Mouse (Mus musculus) midbrain, embryonic 12.5 days (tissue): Measurements from ENCODE around the gene Garnl3. TPM values are rescaled to one million over a fixed set of nuclear protein-coding genes. Genes with fewer than 3 reads are reported as not detected.

Experiments used
- ATAC-seq: fragments of 200-750 bp; cut with Nextera tagmentation; 2 replicates; pipeline ENCODE4 v1.8.0; 2017; ENCODE audit warnings: low read depth, moderate TSS enrichment, moderate library complexity; ENCODE audit not compliant: low FRiP score
- H3K27ac ChIP-seq: fragments of 300-500 bp; sonication (generic); replicated peaks from 2 replicates; pipeline ENCODE4 v1.5.1; 2016; ENCODE audit warnings: mild to moderate bottlenecking
- H3K27me3 ChIP-seq: fragments of 300-500 bp; sonication (generic); 2 replicates; pipeline ENCODE4 v1.6.1; 2016; ENCODE audit warnings: mild to moderate bottlenecking
- H3K36me3 ChIP-seq: fragments of 300-500 bp; sonication (generic); 2 replicates; pipeline ENCODE4 v1.6.1; 2016
- H3K4me1 ChIP-seq: fragments of 300-500 bp; sonication (generic); 2 replicates; pipeline ENCODE4 v1.6.1; 2016
- H3K4me2 ChIP-seq: fragments of 300-500 bp; sonication (generic); replicated peaks from 2 replicates; pipeline ENCODE4 v1.6.1; 2016; ENCODE audit warnings: mild to moderate bottlenecking, moderate library complexity
- H3K4me3 ChIP-seq: fragments of 300-500 bp; sonication (generic); 2 replicates; pipeline ENCODE4 v1.5.1; 2016; ENCODE audit warnings: mild to moderate bottlenecking
- H3K9ac ChIP-seq: fragments of 300-500 bp; sonication (generic); replicated peaks from 2 replicates; pipeline ENCODE4 v1.6.1; 2016; ENCODE audit warnings: mild to moderate bottlenecking, moderate library complexity
- H3K9me3 ChIP-seq: fragments of 300-500 bp; sonication (generic); 2 replicates; pipeline ENCODE4 v1.6.1; 2016; ENCODE audit warnings: mild to moderate bottlenecking
- WGBS: fragments of 180-500 bp; shearing (Covaris S2); methylation state at CpG from one replicate; pipeline ENCODE4 v1.1.7; 2016; 5-methylcytosine and 5-hydroxymethylcytosine counted together
- polyA plus RNA-seq: library from polyadenylated mRNA; unstranded; fragments of >200 nt; fragmentation: Nextera tagmentation; extraction: Ambion mirVana; gene quantifications from 2 replicates; pipeline ENCODE4 v1.2.1, GENCODE M21; 2016

The Garnl3 gene
- polyA plus RNA-seq, 1 experiment from 2014 or later, result 16.6 TPM

GRCm38 (mm10) chr2:33074931-33075330, 56.5 kb downstream of the Garnl3 start:
- peaks cover 14% of the 10 kb centered on the region for H3K4me1 ChIP-seq

GRCm38 (mm10) chr2:33074188-33074587, 57.3 kb downstream of the Garnl3 start:
- WGBS, result 74% methylated on average over 3 of the region's 3 CpGs

More at GRCm38 (mm10) chr2:33074931-33075330, 56.5 kb downstream of the Garnl3 start:
- Histone ChIP-seq H3K4me2 (no peak overlapping the region), H3K27me3 (no peaks in the 10 kb centered on the region), H3K9ac (no peak overlapping the region), H3K36me3 (no peaks in the 10 kb centered on the region), H3K4me3 (no peak overlapping the region), H3K9me3 (no peaks in the 10 kb centered on the region), H3K27ac (0 out of 2 replicates have a peak overlapping the region, but pooled peaks have one; percentile 20)
- no peak for ATAC-seq
- WGBS, result 35% methylated on average over 2 of the region's 2 CpGs

GRCm38 (mm10) chr2:33072333-33072732, 59.1 kb downstream of the Garnl3 start:
- Histone ChIP-seq H3K9me3 (no peaks in the 10 kb centered on the region), H3K4me2 (no peak overlapping the region), H3K9ac (no peak overlapping the region), H3K36me3 (no peaks in the 10 kb centered on the region), H3K4me1 (peaks cover 14% of the 10 kb centered on the region), H3K4me3 (no peak overlapping the region), H3K27ac (no peak overlapping the region), H3K27me3 (no peaks in the 10 kb centered on the region)
- ATAC-seq, result no peak
- 77% methylated on average over 2 of the region's 2 CpGs for WGBS

More at GRCm38 (mm10) chr2:33074188-33074587, 57.3 kb downstream of the Garnl3 start:
- H3K27me3 ChIP-seq, result no peaks in the 10 kb centered on the region
- H3K36me3 ChIP-seq, result no peaks in the 10 kb centered on the region
- ATAC-seq, result no peak
- no peak overlapping the region for H3K4me3 ChIP-seq
- H3K4me1 ChIP-seq, result peaks cover 14% of the 10 kb centered on the region
- H3K27ac ChIP-seq, result no peak overlapping the region
- H3K9ac ChIP-seq, result no peak overlapping the region
- no peak overlapping the region for H3K4me2 ChIP-seq
- no peaks in the 10 kb centered on the region for H3K9me3 ChIP-seq

- no peak for ATAC-seq
- no peaks in the 10 kb centered on the region for H3K36me3 ChIP-seq
- WGBS, result 66% methylated on average over 1 of the region's 1 CpGs
- H3K27ac ChIP-seq, result no peak overlapping the region
- H3K4me1 ChIP-seq, result peaks cover 5% of the 10 kb centered on the region; the same call in 1 of the 2 replicates
- H3K27me3 ChIP-seq, result no peaks in the 10 kb centered on the region
- no peaks in the 10 kb centered on the region for H3K9me3 ChIP-seq
- H3K4me3 ChIP-seq, result no peak overlapping the region
- H3K9ac ChIP-seq, result no peak overlapping the region
- no peak overlapping the region for H3K4me2 ChIP-seq
Measured at GRCm38 (mm10) chr2:33065610-33066009, 65.8 kb downstream of the Garnl3 start.

GRCm38 (mm10) chr2:33062744-33063143, 68.7 kb downstream of the Garnl3 start:
- Histone ChIP-seq H3K36me3 (no peaks in the 10 kb centered on the region), H3K4me3 (no peak overlapping the region), H3K4me2 (no peak overlapping the region), H3K4me1 (peaks cover 5% of the 10 kb centered on the region; the same call in 1 of the 2 replicates), H3K27me3 (no peaks in the 10 kb centered on the region), H3K27ac (no peak overlapping the region), H3K9ac (no peak overlapping the region), H3K9me3 (no peaks in the 10 kb centered on the region)
- no peak for ATAC-seq
- 42% methylated on average over 8 of the region's 8 CpGs for WGBS

- H3K36me3 ChIP-seq, result no peaks in the 10 kb centered on the region
- H3K9ac ChIP-seq, result no peak overlapping the region
- peaks cover 7% of the 10 kb centered on the region; the same call in 1 of the 2 replicates for H3K4me1 ChIP-seq
- no peak for ATAC-seq
- 89% methylated on average over 5 of the region's 5 CpGs for WGBS
- no peak overlapping the region for H3K27ac ChIP-seq
- no peaks in the 10 kb centered on the region for H3K9me3 ChIP-seq
- no peaks in the 10 kb centered on the region for H3K27me3 ChIP-seq
- H3K4me2 ChIP-seq, result no peak overlapping the region
- no peak overlapping the region for H3K4me3 ChIP-seq
Measured at GRCm38 (mm10) chr2:33058926-33059325, 72.5 kb downstream of the Garnl3 start.

GRCm38 (mm10) chr2:33057514-33057913, 73.9 kb downstream of the Garnl3 start:
- no peak for ATAC-seq
- Histone ChIP-seq H3K9ac (no peak overlapping the region), H3K4me2 (no peak overlapping the region), H3K4me1 (peaks cover 6% of the 10 kb centered on the region; the same call in 1 of the 2 replicates), H3K36me3 (no peaks in the 10 kb centered on the region), H3K4me3 (no peak overlapping the region), H3K27me3 (no peaks in the 10 kb centered on the region), H3K27ac (no peak overlapping the region), H3K9me3 (no peaks in the 10 kb centered on the region)
- WGBS, result 93% methylated on average over 7 of the region's 7 CpGs

DNA sequence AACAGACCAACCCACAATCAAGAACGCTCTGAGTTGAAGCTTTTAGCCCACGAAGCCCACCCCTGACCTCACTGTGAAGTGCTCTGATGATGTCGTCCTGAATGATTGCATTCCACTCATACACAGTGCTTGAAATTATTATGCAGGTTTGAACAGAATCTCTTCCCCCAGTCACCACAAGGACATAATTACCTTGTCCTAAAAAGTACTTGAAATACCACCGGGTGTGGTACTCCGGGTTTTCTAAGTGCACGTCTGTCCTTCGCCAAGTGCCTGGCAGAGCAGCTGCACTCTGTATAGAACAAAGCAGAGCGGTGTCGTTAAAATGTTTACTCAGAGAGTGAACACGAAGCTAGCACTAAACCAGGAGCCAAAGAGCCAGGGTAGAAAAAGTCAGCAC, 77.5 kb downstream of the Garnl3 start:
- Histone ChIP-seq H3K36me3 (no peaks in the 10 kb centered on the region), H3K27ac (no peak overlapping the region), H3K4me1 (0 out of 2 replicates have a peak, but pooled peaks cover 3% of the 10 kb centered on the region), H3K9me3 (no peaks in the 10 kb centered on the region), H3K27me3 (no peaks in the 10 kb centered on the region), H3K4me3 (no peak overlapping the region), H3K4me2 (no peak overlapping the region), H3K9ac (no peak overlapping the region)
- ATAC-seq, result no peak
- 73% methylated on average over 10 of the region's 10 CpGs for WGBS

GRCm38 (mm10) chr2:33047360-33047759, 84.1 kb downstream of the Garnl3 start:
- H3K27me3 ChIP-seq, result no peaks in the 10 kb centered on the region
- no peak overlapping the region for H3K27ac ChIP-seq
- no peaks in the 10 kb centered on the region for H3K9me3 ChIP-seq
- ATAC-seq, result no peak
- no peak overlapping the region for H3K4me3 ChIP-seq
- no peaks in the 10 kb centered on the region for H3K4me1 ChIP-seq
- no peaks in the 10 kb centered on the region for H3K36me3 ChIP-seq
- H3K4me2 ChIP-seq, result no peak overlapping the region
- WGBS, result 69% methylated on average over 3 of the region's 3 CpGs
- no peak overlapping the region for H3K9ac ChIP-seq

- Histone ChIP-seq H3K36me3 (no peaks in the 10 kb centered on the region), H3K4me2 (no peak overlapping the region), H3K4me1 (no peaks in the 10 kb centered on the region), H3K27me3 (no peaks in the 10 kb centered on the region), H3K27ac (no peak overlapping the region), H3K4me3 (no peak overlapping the region), H3K9me3 (no peaks in the 10 kb centered on the region), H3K9ac (no peak overlapping the region)
- WGBS, result 57% methylated on average over 5 of the region's 5 CpGs
- ATAC-seq, result no peak
Measured at GRCm38 (mm10) chr2:33046919-33047318, 84.5 kb downstream of the Garnl3 start.

GRCm38 (mm10) chr2:33045899-33046298, 85.6 kb downstream of the Garnl3 start:
- H3K4me2 ChIP-seq, result no peak overlapping the region
- H3K9me3 ChIP-seq, result no peaks in the 10 kb centered on the region
- no peaks in the 10 kb centered on the region for H3K36me3 ChIP-seq
- no peaks in the 10 kb centered on the region for H3K4me1 ChIP-seq
- H3K27me3 ChIP-seq, result no peaks in the 10 kb centered on the region
- H3K4me3 ChIP-seq, result no peak overlapping the region
- no peak overlapping the region for H3K27ac ChIP-seq
- WGBS, result 80% methylated on average over 3 of the region's 3 CpGs
- no peak overlapping the region for H3K9ac ChIP-seq
- no peak for ATAC-seq

DNA sequence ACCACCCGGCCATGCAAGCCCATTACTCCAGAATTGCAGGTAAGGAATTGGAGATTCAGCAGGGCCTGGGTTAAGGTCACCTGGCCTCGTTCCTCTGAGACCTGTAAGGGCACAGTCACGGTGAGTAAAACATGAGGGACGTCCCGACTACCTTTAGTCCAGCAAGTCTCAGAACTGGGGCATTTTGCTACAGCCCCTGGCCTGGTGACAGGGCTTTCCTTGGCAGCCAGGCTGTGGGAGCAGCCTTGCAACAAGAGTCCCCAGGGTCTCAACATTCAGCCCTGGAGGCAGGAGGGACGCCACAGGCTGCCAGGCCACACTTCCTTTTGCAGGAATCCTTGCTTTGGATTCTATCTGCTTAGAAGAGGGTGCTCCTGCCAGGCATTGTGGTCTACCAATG, 88.7 kb downstream of the Garnl3 start:
- H3K36me3 ChIP-seq, result no peaks in the 10 kb centered on the region
- no peak overlapping the region for H3K4me3 ChIP-seq
- H3K4me2 ChIP-seq, result no peak overlapping the region
- 81% methylated on average over 6 of the region's 6 CpGs for WGBS
- H3K27ac ChIP-seq, result no peak overlapping the region
- no peaks in the 10 kb centered on the region for H3K27me3 ChIP-seq
- H3K4me1 ChIP-seq, result no peaks in the 10 kb centered on the region
- no peak overlapping the region for H3K9ac ChIP-seq
- no peaks in the 10 kb centered on the region for H3K9me3 ChIP-seq
- ATAC-seq, result no peak

- no peak for ATAC-seq
Measured at GRCm38 (mm10) chr2:33041571-33041970, 89.9 kb downstream of the Garnl3 start.

More at GRCm38 (mm10) chr2:33041571-33041970, 89.9 kb downstream of the Garnl3 start:
- Histone ChIP-seq H3K4me1 (no peaks in the 10 kb centered on the region), H3K36me3 (no peaks in the 10 kb centered on the region), H3K27ac (no peak overlapping the region), H3K27me3 (no peaks in the 10 kb centered on the region), H3K4me2 (no peak overlapping the region), H3K9ac (no peak overlapping the region), H3K4me3 (no peak overlapping the region), H3K9me3 (no peaks in the 10 kb centered on the region)
- WGBS, result 71% methylated on average over 3 of the region's 3 CpGs
